Mouse (Mus musculus) heart, adult 18-20 months (tissue): ENCODE measurements around the gene Ntrk2. TPM values are rescaled to one million over a fixed set of nuclear protein-coding genes. Genes with fewer than 3 reads are reported as not detected.
A peak's percentile ranks its signal among the peaks of the same experiment; 100 is the strongest.
"Not testable (repeated sequence)": the region's sequence is repeated elsewhere in the genome, so short reads cannot be mapped to it uniquely, and the experiment has no call there.

Experiments used
- DNase-seq, 2 experiments: peaks; one replicate each; pipeline ENCODE4 v3.0.0; 2021 to 2022; ENCODE audit warnings: mixed read lengths in 1 of 2
- total RNA-seq, 2 experiments: library from RNA; stranded (reverse); gene quantifications; 2 replicates each; pipeline ENCODE4 v1.2.3; 2021

Ntrk2 gene
- total RNA-seq, 2 experiments from 2014 or later: 1.2 to 4.8 TPM

DNA sequence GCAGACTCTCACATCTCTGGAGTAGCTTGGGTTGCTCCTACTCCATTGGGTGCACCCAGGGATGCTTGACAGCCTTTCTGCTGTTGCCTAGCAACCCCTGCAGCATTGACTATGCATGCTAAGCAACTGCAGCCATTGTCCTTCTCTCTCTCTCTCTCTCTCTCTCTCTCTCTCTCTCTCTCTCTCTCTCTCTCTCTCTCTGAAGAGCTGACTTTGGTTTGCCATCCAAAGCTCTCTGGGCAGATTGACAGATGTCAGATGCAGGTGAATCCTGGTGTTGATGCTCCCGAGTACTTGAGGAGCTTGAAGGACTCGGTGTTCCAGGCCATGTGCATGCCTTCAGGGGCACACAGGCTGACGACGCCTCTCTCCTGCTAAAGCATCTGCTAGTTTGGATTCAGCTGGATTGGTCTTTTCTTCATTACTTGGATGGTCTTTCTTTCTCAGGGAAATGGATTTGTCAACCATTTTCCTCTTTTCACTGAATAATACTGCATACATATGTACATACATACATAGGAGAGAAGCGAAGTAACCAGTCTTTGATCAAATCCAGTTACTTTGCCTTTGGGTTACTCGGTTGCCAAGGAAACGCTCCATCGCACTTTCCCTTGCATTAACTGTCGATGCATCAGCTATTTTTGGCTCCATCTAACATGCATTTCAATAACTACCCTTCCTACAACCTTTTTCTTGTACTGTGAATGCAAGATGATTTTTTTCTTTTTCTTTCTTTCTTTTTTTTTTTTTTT lies 234.8 kb downstream of the Ntrk2 start:
- DNase-seq: no peak

DNA sequence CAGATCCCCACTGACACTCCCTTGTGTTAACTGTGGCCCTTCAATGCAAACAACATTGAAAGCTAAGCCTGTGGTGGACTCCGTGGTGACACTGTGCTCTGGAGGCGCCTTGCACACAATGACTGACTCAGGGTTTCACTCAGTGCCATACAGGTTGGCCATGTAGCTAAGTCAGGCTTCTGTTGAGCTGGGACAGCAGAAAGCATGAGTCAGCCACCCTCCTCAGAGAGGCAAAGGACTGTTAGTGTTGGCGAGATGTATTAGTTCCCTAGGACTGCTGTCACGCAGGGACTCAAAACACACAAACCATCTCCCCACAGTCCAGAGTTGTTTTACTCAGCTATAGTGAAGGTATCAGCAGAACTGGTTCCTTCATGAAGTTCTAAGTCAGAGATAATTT lies 245.8 kb downstream of the Ntrk2 start:
- DNase-seq: no peak

DNA sequence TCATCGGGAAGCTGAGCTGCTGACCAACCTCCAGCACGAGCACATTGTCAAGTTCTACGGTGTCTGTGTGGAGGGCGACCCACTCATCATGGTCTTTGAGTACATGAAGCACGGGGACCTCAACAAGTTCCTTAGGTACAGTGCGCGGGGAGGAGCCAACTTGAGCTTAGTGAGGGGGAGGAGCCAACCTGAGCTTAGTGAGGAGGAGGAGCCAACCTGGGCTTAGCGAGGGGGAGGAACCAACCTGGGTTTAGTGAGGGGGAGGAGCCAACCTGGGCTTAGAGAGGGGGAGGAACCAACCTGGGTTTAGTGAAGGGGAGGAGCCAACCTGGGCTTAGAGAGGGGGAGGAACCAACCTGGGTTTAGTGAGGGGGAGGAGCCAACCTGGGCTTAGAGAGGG lies 248.0 kb downstream of the Ntrk2 start:
- DNase-seq: not testable (repeated sequence)

DNA sequence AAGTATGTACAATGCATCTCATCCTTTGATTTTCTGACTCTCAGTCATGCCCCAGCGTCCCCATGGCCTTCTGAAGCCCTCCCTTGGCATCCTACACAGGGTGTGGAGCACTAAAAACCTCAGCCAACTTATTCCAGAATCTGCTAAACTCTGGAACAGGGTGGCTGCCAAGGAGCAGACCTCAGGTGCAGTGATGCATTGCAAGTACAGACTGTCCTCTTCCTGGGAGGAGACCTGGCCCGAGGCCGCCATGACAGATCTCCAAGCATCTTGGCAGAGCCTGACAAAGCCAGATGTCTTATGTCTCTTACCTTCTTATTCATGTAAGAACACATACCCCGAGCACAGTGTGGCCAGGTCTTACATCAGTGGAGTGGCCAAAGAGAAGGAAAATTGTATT lies 250.5 kb downstream of the Ntrk2 start:
- DNase-seq: no peak

DNA sequence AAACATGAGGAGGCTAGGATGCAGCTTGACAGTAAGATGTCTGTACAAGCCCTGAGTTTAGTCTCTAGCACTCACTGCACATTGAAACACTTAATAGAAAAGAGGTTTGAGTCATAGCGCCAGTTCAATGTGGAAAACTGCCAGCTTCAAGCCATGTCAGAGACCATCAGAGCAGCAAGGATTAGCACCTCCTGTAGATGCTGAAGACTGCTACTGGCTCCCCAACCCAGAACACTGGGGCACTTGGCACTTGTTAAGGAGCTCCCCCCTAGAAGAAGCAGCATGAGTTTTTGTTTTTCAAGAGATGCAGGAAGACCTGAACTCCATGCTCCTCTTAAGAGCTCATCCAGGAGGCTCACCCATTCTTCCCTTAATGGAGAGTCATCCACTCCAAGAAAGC lies 251.5 kb downstream of the Ntrk2 start:
- no peak for DNase-seq

DNA sequence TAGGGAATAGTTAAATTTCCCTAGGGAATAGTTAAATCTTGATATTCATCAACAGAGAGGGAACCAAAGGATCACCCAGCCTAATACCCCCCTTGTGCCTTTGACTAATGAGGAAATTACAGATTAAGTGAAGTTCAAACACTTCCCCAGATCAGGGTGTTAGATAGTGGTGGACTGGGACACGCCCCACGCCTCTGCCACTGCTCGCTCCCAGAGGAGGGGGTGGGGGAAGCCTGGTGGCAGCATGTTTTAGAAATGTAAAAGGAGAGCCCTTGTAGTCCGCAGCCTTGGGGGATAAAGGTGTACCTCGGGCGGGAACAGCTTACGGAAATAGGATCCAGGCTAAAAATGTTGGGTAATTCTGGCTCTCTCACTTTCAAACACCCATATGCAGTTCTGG lies 252.7 kb downstream of the Ntrk2 start:
- no peak for DNase-seq

DNA sequence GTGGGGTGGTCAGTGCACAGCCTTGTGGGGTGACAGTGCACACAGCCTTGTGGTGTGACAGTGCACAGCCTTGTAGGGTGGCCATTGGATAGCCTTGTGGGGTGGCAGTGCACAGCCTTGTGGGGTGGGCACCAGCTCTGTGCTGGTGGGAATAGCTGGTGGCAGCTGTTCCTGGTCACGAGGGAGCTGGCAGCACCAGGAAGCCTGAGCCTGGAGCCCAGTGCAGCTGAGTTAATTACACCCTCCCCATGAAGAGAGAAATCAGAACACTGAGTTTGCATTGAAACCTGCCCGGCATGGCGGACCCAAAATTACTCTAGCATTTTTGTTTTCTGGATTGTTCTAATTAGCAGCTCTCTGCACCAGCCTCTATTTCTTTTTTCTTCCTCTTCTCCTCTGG lies 259.3 kb downstream of the Ntrk2 start:
- no peak for DNase-seq

DNA sequence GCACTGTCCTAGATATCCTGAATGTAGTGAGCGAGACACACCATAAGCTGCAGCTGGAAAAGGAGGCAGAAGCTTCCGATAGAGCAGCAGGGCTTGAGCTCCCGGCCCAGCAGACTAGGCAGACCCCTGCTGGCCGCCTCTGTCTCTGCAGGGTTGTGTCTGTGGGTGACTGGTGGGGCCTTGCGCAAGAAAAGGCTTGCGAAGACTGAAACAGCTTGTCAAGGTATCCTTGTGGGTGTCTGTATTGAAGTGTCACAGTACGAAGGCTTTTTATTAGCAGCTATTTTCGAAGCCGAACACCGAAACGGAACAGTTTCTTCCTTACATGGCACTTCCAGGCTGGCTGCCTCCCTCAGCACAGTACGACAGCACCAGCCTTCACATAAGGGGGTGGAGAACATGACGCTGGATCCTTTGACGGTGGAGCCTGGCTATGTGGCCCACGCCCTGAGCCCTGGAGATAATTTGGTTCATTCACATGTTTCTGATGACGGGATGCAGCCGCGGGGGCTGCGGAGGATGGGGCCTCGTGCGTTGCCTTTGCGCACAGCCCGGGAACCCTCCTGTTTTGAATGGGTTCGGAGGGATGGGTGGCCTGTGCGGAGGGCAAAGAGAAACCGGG lies 267.4 kb downstream of the Ntrk2 start:
- DNase-seq: peak; percentile 71 to 83

DNA sequence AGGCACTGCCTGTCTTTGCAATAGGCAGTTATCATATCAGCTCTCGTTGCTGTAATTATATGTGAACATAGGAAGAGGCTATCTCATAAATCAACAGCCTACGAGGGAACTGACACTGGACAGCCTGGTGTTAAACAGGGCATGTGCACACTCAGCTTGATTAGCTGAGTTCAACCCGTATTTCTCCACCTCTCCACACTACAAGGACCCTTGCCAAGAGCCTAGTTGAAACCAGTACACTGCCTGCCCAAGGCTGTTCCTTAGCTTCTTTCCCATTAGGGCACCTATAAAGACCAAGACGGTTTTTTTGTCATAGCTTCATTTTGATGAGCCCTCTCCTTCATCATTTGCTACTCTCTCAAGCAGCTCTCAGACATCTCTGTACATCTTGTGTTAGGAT lies 270.1 kb downstream of the Ntrk2 start:
- DNase-seq: no peak

DNA sequence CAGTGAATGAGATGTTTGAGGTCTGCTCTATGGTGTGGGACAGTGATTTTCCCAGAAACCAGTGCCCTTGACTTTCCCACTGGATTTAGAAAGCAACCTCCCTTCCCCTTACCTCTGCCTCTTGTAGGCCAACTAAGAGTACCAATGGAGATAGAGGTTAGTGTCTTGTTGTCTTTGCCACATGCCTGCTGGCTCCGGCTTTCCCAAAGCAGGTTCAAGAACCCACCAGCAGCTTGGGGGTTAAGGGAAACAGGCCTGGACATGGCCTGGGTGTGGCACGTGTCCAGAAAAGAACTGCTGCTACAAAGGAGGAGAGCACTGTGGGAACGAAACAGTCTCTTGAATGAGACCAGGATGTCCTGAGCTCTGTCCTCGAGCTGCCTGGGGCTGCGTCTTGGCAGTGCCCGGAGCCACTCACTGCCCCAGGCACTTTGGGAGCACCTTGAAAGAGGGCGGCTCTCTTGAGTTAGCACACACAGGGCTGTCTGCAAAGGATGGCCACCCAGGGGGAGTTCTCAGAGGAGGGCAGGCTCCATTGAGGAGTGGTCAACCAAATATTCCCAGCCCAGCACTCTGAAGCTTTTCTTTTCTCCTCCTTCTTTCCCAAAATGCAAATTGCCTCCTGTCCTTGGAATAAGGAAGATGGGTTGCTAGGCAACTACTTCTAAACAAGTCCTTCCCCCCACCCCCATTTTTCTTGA lies 273.5 kb downstream of the Ntrk2 start:
- DNase-seq: no peak

DNA sequence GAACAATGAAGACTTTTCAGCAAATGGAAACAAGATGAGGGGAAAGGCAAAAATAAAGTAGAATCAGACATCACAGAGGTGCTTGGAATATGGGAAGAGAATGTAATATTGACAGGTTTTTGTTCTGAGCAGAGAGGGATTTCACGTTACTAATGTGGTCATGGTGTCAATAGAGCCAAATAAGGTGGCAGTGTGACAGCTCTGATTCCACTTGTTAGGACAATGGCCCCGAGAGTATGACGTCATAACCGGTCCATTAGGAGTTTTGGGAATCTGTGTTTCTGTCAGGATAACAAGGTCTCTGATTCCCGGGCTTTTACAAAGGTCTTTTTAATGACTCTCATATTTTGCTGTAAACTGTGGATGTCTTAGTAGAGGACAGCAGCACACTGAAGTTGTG lies 274.1 kb downstream of the Ntrk2 start:
- no peak for DNase-seq

DNA sequence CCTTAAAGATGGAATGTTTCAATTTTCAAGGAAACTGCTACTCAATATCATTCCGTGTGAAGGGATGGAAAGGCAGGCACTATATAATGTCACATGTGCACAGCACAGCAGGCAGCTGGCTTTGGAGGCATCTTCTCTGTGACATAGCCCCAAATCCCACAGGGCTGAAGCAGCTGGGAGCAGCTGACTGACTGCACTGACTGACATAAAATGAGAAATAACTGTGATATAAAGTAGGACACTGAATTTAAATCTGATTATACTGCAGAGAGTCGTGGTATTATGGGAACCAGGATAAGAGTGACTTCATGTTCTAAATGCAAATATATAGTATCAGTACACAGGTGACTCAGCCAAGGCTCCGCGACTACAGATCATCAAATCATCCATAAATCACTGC lies 282.6 kb downstream of the Ntrk2 start:
- no peak for DNase-seq

DNA sequence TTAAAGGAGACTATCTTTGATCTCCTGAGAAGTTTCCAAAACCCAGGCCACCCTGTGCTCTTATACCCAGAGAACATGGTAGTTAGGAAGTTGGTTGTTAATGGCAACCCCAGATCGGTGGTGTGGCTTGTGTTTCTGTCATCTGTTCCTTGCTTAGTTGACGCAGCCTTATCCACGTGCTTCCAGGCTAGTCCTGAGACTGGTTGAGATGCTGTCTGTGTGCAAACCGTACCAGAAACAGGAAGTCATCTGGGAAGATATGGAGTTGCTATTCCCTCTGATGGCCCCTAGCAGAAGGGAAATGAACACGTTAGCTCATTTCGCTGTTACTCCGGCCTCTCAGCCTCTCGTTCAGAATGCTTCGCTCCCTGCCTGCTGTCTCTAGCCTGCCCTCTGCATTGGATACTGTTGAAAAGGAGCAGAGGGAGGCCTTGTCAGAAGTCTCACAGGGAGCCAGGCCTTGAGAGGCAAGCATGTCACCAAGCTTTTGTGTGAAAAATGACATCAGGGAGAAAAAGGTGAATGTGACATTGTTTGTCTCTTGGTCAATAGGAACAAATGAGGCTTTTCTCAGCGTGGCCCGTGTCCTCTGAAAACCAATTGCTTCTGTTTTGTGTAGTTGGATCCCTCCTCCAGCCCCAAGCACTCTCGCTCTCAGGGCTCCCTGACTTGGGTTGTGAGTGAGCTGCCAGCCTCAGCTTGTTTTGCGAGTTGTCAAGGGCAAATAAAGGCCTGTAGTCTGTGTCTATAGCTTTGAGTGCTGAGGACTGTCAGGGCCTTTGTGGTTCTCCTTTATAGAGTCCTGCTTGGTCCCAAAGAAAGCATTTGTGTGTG lies 285.0 kb downstream of the Ntrk2 start:
- no peak for DNase-seq

DNA sequence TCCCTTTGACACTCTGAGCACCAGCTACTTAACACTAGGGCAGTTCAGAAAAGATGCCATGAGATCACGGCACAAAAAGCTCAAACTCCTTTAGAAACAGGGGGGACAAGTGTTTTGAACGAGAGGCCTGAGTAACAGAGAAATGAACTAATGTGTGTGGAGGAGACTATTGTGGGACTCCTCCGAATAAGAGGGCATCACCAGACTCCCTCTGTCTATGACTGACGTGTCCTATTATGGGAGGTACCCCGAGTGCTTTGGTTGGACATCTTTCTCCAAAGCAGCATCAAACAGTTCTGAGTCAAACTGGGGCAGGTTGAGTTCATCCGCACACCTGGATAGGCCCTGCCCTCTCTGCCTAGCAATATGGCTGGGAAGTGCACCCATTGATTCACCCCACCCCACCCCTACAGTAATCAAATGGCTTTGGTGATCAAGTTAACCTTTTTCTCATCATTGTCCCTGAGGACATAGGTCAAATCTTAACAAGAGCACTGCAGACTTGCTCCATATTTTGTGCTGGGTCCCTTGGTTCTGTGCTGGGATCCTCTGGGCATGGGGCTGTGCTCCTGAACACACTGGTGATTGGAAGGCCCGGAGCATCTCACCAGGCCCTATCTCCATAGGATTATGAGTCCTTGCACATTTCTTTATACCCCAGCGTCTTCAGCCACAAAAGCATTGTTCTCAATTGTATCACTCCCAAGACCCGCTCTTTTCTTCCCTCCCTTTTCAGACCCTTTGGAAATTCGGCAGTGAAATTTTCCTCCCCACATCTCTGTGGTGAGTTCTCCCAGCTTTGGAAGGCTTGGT lies 285.9 kb downstream of the Ntrk2 start:
- DNase-seq: no peak

DNA sequence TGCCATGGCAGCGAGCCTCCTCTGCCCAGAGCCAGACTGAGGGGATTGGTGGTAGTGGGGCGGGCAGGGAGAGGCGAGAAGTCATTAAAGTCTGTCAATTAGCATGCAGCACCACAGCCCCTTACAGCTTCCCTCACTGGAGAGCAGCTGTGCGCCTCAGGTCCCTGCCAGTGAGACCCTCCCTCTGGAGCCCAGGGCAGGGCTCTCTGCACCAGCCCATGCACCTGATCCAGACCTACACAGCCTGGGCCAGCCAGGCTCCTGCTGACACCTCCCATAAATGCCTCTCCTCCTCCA lies 286.4 kb downstream of the Ntrk2 start:
- no peak for DNase-seq

DNA sequence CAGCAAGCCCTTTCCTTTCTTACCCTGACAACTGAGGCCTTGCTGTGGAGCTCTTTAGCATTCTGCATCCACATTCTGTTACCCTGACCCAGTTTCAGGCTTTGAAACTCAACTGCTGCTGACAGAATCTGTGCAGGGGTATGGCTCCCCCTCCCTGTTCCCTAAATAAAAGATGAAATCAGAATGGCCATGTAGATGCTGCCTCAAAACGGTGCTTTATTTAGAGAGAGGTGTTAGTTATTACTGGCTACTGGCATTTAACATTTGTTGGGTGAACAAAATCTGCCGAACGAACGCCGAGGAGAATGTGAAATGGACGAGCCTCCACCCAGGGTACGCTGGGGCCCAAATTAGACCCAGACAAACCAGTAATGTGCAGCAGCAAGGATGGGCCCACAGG lies 288.4 kb downstream of the Ntrk2 start:
- DNase-seq: no peak

DNA sequence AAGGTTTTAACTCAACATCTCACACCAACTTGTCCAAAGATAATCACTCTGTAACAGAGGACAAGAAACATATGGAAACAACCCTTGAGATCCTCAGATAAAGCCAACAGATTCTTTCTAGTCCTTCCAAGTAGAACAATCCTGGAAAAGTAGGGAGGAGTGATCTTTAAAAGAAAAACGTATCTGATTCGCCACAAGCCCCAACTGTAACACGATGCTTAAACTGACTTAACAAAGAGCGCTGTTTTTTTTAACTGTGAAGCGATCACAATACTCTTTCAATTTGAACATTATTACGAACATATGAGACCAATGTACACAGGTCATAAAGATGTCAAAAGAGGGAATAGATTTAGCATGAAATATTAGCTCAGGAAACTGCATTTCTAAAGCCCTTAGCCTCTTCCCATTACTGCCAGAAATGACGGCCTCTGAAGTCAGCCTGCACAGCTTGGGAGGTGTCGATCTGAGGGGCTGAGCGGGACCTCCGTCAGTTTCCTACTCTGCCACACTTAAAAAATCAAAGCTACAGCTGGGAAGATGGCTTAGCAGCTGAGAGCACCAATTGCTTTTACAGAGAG lies 289.5 kb downstream of the Ntrk2 start:
- no peak for DNase-seq

DNA sequence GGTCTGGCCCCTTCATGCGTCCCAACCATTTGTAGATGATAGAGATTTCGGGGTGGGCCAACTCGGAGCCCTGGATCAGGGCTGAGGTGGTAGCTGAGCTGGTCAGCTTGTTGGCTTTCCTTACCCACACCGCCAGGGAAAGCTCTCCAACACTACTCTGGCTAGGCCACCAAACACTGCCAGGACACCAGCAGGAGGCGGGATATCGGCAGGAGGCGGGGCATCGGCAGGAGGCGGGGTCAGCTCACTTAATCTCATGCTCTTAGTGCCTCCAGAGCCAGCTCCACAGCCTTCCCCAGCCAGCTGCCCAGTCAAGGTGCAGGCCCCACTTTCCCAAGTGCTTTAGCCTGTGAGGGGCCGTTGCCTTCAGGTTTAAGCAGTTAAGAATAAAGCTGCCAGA lies 293.7 kb downstream of the Ntrk2 start:
- no peak for DNase-seq

DNA sequence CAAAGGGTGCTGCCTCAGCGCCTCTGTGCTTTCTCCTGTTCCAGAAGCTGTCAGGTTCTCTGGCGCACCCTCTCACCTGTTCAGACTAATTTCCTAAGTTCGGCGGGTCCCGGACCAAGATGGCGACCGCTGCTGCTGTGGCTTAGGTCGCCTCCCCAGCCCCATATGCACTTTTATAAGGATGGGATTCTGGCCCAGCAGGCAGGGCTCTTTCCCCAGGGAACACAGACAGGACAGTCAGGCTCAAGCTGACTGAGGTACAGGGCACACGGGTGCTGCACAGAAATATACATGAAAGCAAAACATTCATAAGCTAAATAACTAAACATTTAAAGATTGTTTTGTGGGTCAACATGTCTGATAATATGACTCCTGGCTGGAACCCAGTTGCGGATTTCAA lies 301.4 kb downstream of the Ntrk2 start:
- DNase-seq: not testable (repeated sequence)

DNA sequence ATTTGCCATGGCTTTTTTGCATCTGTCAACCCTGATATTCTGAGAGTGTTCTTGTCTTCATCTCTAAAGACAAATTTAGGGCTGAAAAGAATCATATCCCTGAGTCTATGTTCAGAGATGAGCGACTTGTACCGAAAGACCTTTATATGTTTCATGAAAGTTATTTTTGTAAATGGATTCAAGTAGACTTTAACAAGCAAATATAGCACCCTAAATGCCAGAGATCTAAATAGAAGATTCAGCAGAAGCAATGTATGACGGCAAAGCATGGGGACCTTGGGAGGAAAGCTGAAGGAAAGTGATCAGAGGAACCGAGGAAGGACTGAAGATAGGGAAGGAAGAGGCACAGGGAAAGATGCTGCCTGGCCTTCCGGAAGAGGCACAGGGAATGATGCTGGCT lies 303.7 kb downstream of the Ntrk2 start:
- no peak for DNase-seq

DNA sequence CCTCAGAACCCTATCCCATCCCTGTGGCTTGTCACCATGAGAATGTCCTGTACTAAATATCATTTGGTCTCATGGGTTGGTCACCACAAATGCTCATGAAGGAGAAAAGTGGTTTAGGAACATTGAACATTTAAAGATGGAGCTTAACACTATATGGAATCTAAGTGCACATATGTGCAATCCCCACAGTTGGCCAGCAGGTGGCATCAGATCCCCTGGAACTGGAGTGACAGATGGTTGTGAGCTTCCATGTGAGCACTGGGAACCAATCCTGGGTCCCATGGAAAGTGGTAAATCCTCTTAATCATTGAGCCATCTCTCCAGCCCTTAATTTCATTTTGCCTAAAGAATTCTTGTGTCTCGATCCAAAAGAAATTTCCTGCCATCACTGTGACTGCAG lies 308.3 kb downstream of the Ntrk2 start:
- DNase-seq: no peak

DNA sequence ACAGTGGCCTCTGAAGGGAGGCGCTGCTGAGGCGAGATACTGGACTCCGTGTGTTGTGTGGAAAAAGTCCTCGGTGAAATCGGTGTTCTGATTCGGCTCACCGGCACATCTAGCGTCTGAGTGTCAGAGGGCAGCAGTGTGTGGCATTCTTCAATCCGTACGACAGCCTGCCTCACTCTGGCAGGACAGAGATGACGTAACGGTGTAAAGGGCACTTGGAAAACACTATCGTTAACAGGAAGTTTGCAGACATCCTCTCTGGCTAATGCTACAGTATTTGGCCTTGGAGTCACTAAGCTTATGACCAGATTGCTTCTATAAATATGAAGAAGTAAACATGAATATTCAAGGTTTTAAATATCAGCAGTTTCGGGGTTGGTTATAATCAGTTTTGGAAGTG lies 309.2 kb downstream of the Ntrk2 start:
- DNase-seq: no peak
